ENCODE assay signal across 12 mouse cellular contexts in genomic region chr9:69466098-69466497, GRCm38 (mm10). TPM values are rescaled to one million over a fixed set of nuclear protein-coding genes. Genes with fewer than 3 reads are reported as not detected.
A peak's percentile ranks its signal among the peaks of the same experiment; 100 is the strongest.
DNase-seq lines count a peak whose midpoint lies in the region; ATAC-seq and TF ChIP-seq lines count a peak whose summit lies in the region.
"Had no signal": no experiment of that assay in that cellular context is flagged by ENCODE, and none has a peak within 500 bp of the region (broad histone marks: within the 10 kb centered on the region; RNA-seq: fewer than 3 reads in every experiment).

No protein-coding gene starts in this region.

- H3K4me3 ChIP-seq in liver, embryonic 16.5 days (ENCODE audit: low read depth, low read length), result no peak overlapping the region
- H3K4me3 ChIP-seq in left cerebral cortex, adult 2 months, result no peak overlapping the region
- H3K4me3 ChIP-seq: neural tube, embryonic 12.5 days had no signal

- no peak overlapping the region for H3K9ac ChIP-seq in liver, embryonic 16.5 days (ENCODE audit: low read depth, low read length)
- H3K9ac ChIP-seq: neural tube, embryonic 12.5 days had no signal

- DNase-seq in kidney, adult 9 months, result peak; percentile 35
- DNase-seq in kidney, adult 11 months, result no peak
- peak; percentile 83 for DNase-seq in 3T3-L1 (ENCODE audit: low read depth, low spot score)
- DNase-seq in Patski (ENCODE audit: low read depth, low spot score), result no peak
- DNase-seq in left cerebral cortex, adult 2 months (ENCODE audit: extremely low spot score in 1 of 2, low spot score in 2 of 2), result no peak
- no peak for DNase-seq in cerebellum, postnatal 4 days (ENCODE audit: low spot score in 2 of 2)
- no peak for DNase-seq in frontal cortex, postnatal 10 days (ENCODE audit: low spot score in 2 of 2)
- DNase-seq: gastrocnemius, postnatal 14 days; right cerebral cortex, postnatal 25 days had no signal

- intact Hi-C loops in left cerebral cortex, adult 2 months (cut with DNase I), result no loop called here

- peak; percentile 29 for ATAC-seq in Patski
- ATAC-seq in liver, embryonic 16.5 days (ENCODE audit: low read depth), result peak; percentile 33; the same call in 1 of the 2 replicates

- H3K4me1 ChIP-seq in liver, embryonic 16.5 days (ENCODE audit: control insufficient read depth, low read depth, low read length), result peaks cover 12% of the 10 kb centered on the region

- no peaks in the 10 kb centered on the region for H3K9me3 ChIP-seq in liver, embryonic 16.5 days (replicated peaks; ENCODE audit: control insufficient read depth, low read length)
- H3K9me3 ChIP-seq: G1E; neural tube, embryonic 12.5 days had no signal

- peaks cover 5% of the 10 kb centered on the region for H3K36me3 ChIP-seq in liver, embryonic 16.5 days (ENCODE audit: control insufficient read depth, insufficient read depth)
- H3K36me3 ChIP-seq: neural tube, embryonic 12.5 days had no signal

- in situ Hi-C loops in Patski (cut with MboI; ENCODE audit: low pct_unique_long_range_greater_than_20kb), result no loop called here

- POLR2A ChIA-PET in Patski (lab: Charles Lee), result interaction anchor here (1.4 kb wide), 1 partner anchor 24 kb away, joined by 3 read pairs; no protein-coding TSS in a partner anchor

- H3K27me3 ChIP-seq in Patski, result no peaks in the 10 kb centered on the region
- H3K27me3 ChIP-seq in liver, embryonic 16.5 days (ENCODE audit: control insufficient read depth, insufficient read depth, low read depth, low read length), result no peaks in the 10 kb centered on the region
- H3K27me3 ChIP-seq: neural tube, embryonic 12.5 days had no signal

- H3K4me2 ChIP-seq in liver, embryonic 16.5 days (ENCODE audit: low read depth, low read length), result no peak overlapping the region
- H3K4me2 ChIP-seq: neural tube, embryonic 12.5 days had no signal

- CTCF ChIA-PET in Patski (lab: Charles Lee), result interaction anchor here (1.2 to 1.5 kb wide), 2 partner anchors 11 to 14 kb away, joined by 4 read pairs; no protein-coding TSS in a partner anchor

- H3K27ac ChIP-seq in liver, embryonic 16.5 days (ENCODE audit: low read length), result no peak overlapping the region
- H3K27ac ChIP-seq in left cerebral cortex, adult 2 months, result no peak overlapping the region
- H3K27ac ChIP-seq: neural tube, embryonic 12.5 days had no signal

- WGBS in liver, embryonic 16.5 days (ENCODE audit: insufficient replicate concordance), result 54% methylated on average over 4 of the region's 4 CpGs

- no peak for TF ChIP-seq CTCF in Patski (IDR thresholded peaks at IDR 0.05)
- no peak for TF ChIP-seq CTCF in left cerebral cortex, adult 2 months (IDR thresholded peaks at IDR 0.05)

RNA-seq across cellular contexts. Expression of gene Anxa2, which starts 12.7 kb away (rescaled TPM):
- 829 TPM for polyA plus RNA-seq in Patski (2021)
- polyA plus RNA-seq in liver, embryonic 16.5 days (2015; fragmentation: Nextera tagmentation; extraction: Ambion mirVana), result 185 and 198 TPM in 2 replicates
- total RNA-seq in left cerebral cortex, adult 2 months (2021), result 10 to 100 TPM; 13.4 to 14.8 TPM

Comparison
In these comparisons a context has a peak if more than half of its experiments do, and no peak if none do; other contexts are left out.
1. DNase-seq: peak in kidney, adult 9 months (single experiment) and 3T3-L1 (single experiment); none in kidney, adult 11 months (single experiment), Patski (single experiment), left cerebral cortex, adult 2 months (0 of 2), cerebellum, postnatal 4 days (0 of 2) and frontal cortex, postnatal 10 days (0 of 2).